Mouse (Mus musculus): ENCODE measurements around the gene Skap1. TPM values are rescaled to one million over a fixed set of nuclear protein-coding genes. Genes with fewer than 3 reads are reported as not detected.

Gene Skap1
- polyA plus RNA-seq, 1 experiment: 0.48 TPM

- Histone ChIP-seq H3K4me3 (ENCODE audit: low read depth, low read length) (no peak overlapping the region), H3K27ac (ENCODE audit: insufficient read depth, low read length) (no peak overlapping the region), H3K27me3 (ENCODE audit: control insufficient read depth, insufficient read depth, low read length, poor library complexity, severe bottlenecking) (no peaks in the 10 kb centered on the region), H3K4me1 (ENCODE audit: control insufficient read depth, insufficient read depth, low read length) (no peaks in the 10 kb centered on the region), H3K9me3 (replicated peaks; ENCODE audit: control insufficient read depth, insufficient read depth, low read length, poor library complexity, severe bottlenecking) (no peaks in the 10 kb centered on the region), H3K36me3 (ENCODE audit: control insufficient read depth, insufficient read depth, low read length, poor library complexity, severe bottlenecking) (no peaks in the 10 kb centered on the region), H3K9ac (ENCODE audit: low read depth, poor library complexity, severe bottlenecking) (peak overlapping the region; percentile 40; the same call in 1 of the 2 replicates)
- TF ChIP-seq POLR2A (IDR thresholded peaks at IDR 0.05; ENCODE audit: insufficient read depth, low read length) (no peak), CTCF (IDR thresholded peaks at IDR 0.05; ENCODE audit: low read depth, low read length) (peak; percentile 82), EP300 (IDR thresholded peaks at IDR 0.05; ENCODE audit: insufficient read depth, low read depth, low read length) (peak; percentile 43; the same call in 1 of the 2 replicates)
These were observed 158.4 kb downstream of the Skap1 start for GRCm38 (mm10) chr11:96622782-96623181.

- no peaks in the 10 kb centered on the region for H3K27me3 ChIP-seq (ENCODE audit: control insufficient read depth, insufficient read depth, low read length, poor library complexity, severe bottlenecking)
- H3K9ac ChIP-seq (ENCODE audit: low read depth, poor library complexity, severe bottlenecking): no peak overlapping the region
- TF ChIP-seq CTCF (IDR thresholded peaks at IDR 0.05; ENCODE audit: low read depth, low read length) (no peak), POLR2A (IDR thresholded peaks at IDR 0.05; ENCODE audit: insufficient read depth, low read length) (no peak), EP300 (IDR thresholded peaks at IDR 0.05; ENCODE audit: insufficient read depth, low read depth, low read length) (no peak)
- H3K9me3 ChIP-seq (replicated peaks; ENCODE audit: control insufficient read depth, insufficient read depth, low read length, poor library complexity, severe bottlenecking): no peaks in the 10 kb centered on the region
- no peak overlapping the region for H3K4me3 ChIP-seq (ENCODE audit: low read depth, low read length)
- no peaks in the 10 kb centered on the region for H3K4me1 ChIP-seq (ENCODE audit: control insufficient read depth, insufficient read depth, low read length)
- H3K27ac ChIP-seq (ENCODE audit: insufficient read depth, low read length): no peak overlapping the region
- H3K36me3 ChIP-seq (ENCODE audit: control insufficient read depth, insufficient read depth, low read length, poor library complexity, severe bottlenecking): no peaks in the 10 kb centered on the region
These were observed 160.0 kb downstream of the Skap1 start for GRCm38 (mm10) chr11:96624436-96624835.

- Histone ChIP-seq H3K27ac (ENCODE audit: insufficient read depth, low read length) (no peak overlapping the region), H3K9me3 (replicated peaks; ENCODE audit: control insufficient read depth, insufficient read depth, low read length, poor library complexity, severe bottlenecking) (no peaks in the 10 kb centered on the region), H3K9ac (ENCODE audit: low read depth, poor library complexity, severe bottlenecking) (no peak overlapping the region), H3K36me3 (ENCODE audit: control insufficient read depth, insufficient read depth, low read length, poor library complexity, severe bottlenecking) (no peaks in the 10 kb centered on the region), H3K4me3 (ENCODE audit: low read depth, low read length) (no peak overlapping the region), H3K4me1 (ENCODE audit: control insufficient read depth, insufficient read depth, low read length) (no peaks in the 10 kb centered on the region), H3K27me3 (ENCODE audit: control insufficient read depth, insufficient read depth, low read length, poor library complexity, severe bottlenecking) (no peaks in the 10 kb centered on the region)
- TF ChIP-seq CTCF (IDR thresholded peaks at IDR 0.05; ENCODE audit: low read depth, low read length) (no peak), POLR2A (IDR thresholded peaks at IDR 0.05; ENCODE audit: insufficient read depth, low read length) (no peak), EP300 (IDR thresholded peaks at IDR 0.05; ENCODE audit: insufficient read depth, low read depth, low read length) (no peak)
These were observed 165.4 kb downstream of the Skap1 start for GRCm38 (mm10) chr11:96629775-96630174.

- Histone ChIP-seq H3K27me3 (ENCODE audit: control insufficient read depth, insufficient read depth, low read length, poor library complexity, severe bottlenecking) (no peaks in the 10 kb centered on the region), H3K36me3 (ENCODE audit: control insufficient read depth, insufficient read depth, low read length, poor library complexity, severe bottlenecking) (no peaks in the 10 kb centered on the region), H3K4me1 (ENCODE audit: control insufficient read depth, insufficient read depth, low read length) (no peaks in the 10 kb centered on the region), H3K27ac (ENCODE audit: insufficient read depth, low read length) (no peak overlapping the region), H3K4me3 (ENCODE audit: low read depth, low read length) (no peak overlapping the region), H3K9ac (ENCODE audit: low read depth, poor library complexity, severe bottlenecking) (no peak overlapping the region), H3K9me3 (replicated peaks; ENCODE audit: control insufficient read depth, insufficient read depth, low read length, poor library complexity, severe bottlenecking) (no peaks in the 10 kb centered on the region; the same call in 1 of the 2 replicates)
- TF ChIP-seq EP300 (IDR thresholded peaks at IDR 0.05; ENCODE audit: insufficient read depth, low read depth, low read length) (no peak), CTCF (IDR thresholded peaks at IDR 0.05; ENCODE audit: low read depth, low read length) (no peak), POLR2A (IDR thresholded peaks at IDR 0.05; ENCODE audit: insufficient read depth, low read length) (no peak)
These were observed 167.1 kb downstream of the Skap1 start for GRCm38 (mm10) chr11:96631521-96631920.

GRCm38 (mm10) chr11:96637927-96638326, 173.5 kb downstream of the Skap1 start:
- no peak for TF ChIP-seq EP300 (IDR thresholded peaks at IDR 0.05; ENCODE audit: insufficient read depth, low read depth, low read length)
- no peak for TF ChIP-seq POLR2A (IDR thresholded peaks at IDR 0.05; ENCODE audit: insufficient read depth, low read length)
- no peak for TF ChIP-seq CTCF (IDR thresholded peaks at IDR 0.05; ENCODE audit: low read depth, low read length)
- Histone ChIP-seq H3K9me3 (replicated peaks; ENCODE audit: control insufficient read depth, insufficient read depth, low read length, poor library complexity, severe bottlenecking) (no peaks in the 10 kb centered on the region; the same call in 1 of the 2 replicates), H3K27ac (ENCODE audit: insufficient read depth, low read length) (no peak overlapping the region), H3K36me3 (ENCODE audit: control insufficient read depth, insufficient read depth, low read length, poor library complexity, severe bottlenecking) (no peaks in the 10 kb centered on the region), H3K4me1 (ENCODE audit: control insufficient read depth, insufficient read depth, low read length) (no peaks in the 10 kb centered on the region), H3K4me3 (ENCODE audit: low read depth, low read length) (no peak overlapping the region), H3K9ac (ENCODE audit: low read depth, poor library complexity, severe bottlenecking) (no peak overlapping the region), H3K27me3 (ENCODE audit: control insufficient read depth, insufficient read depth, low read length, poor library complexity, severe bottlenecking) (no peaks in the 10 kb centered on the region)

GRCm38 (mm10) chr11:96639805-96640204, 175.4 kb downstream of the Skap1 start:
- H3K36me3 ChIP-seq (ENCODE audit: control insufficient read depth, insufficient read depth, low read length, poor library complexity, severe bottlenecking): no peaks in the 10 kb centered on the region
- H3K27ac ChIP-seq (ENCODE audit: insufficient read depth, low read length): no peak overlapping the region
- no peaks in the 10 kb centered on the region for H3K4me1 ChIP-seq (ENCODE audit: control insufficient read depth, insufficient read depth, low read length)
- H3K27me3 ChIP-seq (ENCODE audit: control insufficient read depth, insufficient read depth, low read length, poor library complexity, severe bottlenecking): no peaks in the 10 kb centered on the region
- H3K9me3 ChIP-seq (replicated peaks; ENCODE audit: control insufficient read depth, insufficient read depth, low read length, poor library complexity, severe bottlenecking): no peaks in the 10 kb centered on the region; the same call in 1 of the 2 replicates
- no peak overlapping the region for H3K4me3 ChIP-seq (ENCODE audit: low read depth, low read length)
- no peak overlapping the region for H3K9ac ChIP-seq (ENCODE audit: low read depth, poor library complexity, severe bottlenecking)
- no peak for TF ChIP-seq CTCF (IDR thresholded peaks at IDR 0.05; ENCODE audit: low read depth, low read length)
- no peak for TF ChIP-seq EP300 (IDR thresholded peaks at IDR 0.05; ENCODE audit: insufficient read depth, low read depth, low read length)
- TF ChIP-seq POLR2A (IDR thresholded peaks at IDR 0.05; ENCODE audit: insufficient read depth, low read length): no peak

Data from ES-Bruce4 (cell line).